Mouse (Mus musculus) hindbrain, embryonic 16.5 days (tissue): ENCODE measurements around the gene Ddx59. TPM values are rescaled to one million over a fixed set of nuclear protein-coding genes. Genes with fewer than 3 reads are reported as not detected.
A peak's percentile ranks its signal among the peaks of the same experiment; 100 is the strongest.

Experiments
- ATAC-seq: fragments of 200-750 bp; cut with Nextera tagmentation; 2 replicates; pipeline ENCODE4 v1.8.0; 2017; ENCODE audit warnings: moderate TSS enrichment, moderate library complexity
- H3K27ac ChIP-seq: fragments of 300-500 bp; sonication (generic); 2 replicates; pipeline ENCODE4 v1.5.1; 2014; ENCODE audit warnings: low read depth, mild to moderate bottlenecking, control low read depth, low read length, moderate library complexity
- H3K27me3 ChIP-seq: fragments of 300-500 bp; sonication (generic); replicated peaks from 2 replicates; pipeline ENCODE4 v1.6.1; 2014; ENCODE audit warnings: low read length; ENCODE audit not compliant: control insufficient read depth, insufficient read depth
- H3K36me3 ChIP-seq: fragments of 300-500 bp; sonication (generic); 2 replicates; pipeline ENCODE4 v1.6.1; 2014; ENCODE audit warnings: mild to moderate bottlenecking, low read length, moderate library complexity, mixed read lengths; ENCODE audit not compliant: control insufficient read depth, insufficient read depth
- H3K4me1 ChIP-seq: fragments of 300-500 bp; sonication (generic); 2 replicates; pipeline ENCODE4 v1.6.1; 2014; ENCODE audit warnings: low read depth, low read length; ENCODE audit not compliant: control insufficient read depth, insufficient read depth
- H3K4me2 ChIP-seq: fragments of 300-500 bp; sonication (generic); 2 replicates; pipeline ENCODE4 v1.6.1; 2014; ENCODE audit warnings: mild to moderate bottlenecking, low read length, control low read depth, moderate library complexity
- H3K4me3 ChIP-seq: fragments of 300-500 bp; sonication (generic); 2 replicates; pipeline ENCODE4 v1.5.1; 2014; ENCODE audit warnings: mild to moderate bottlenecking, low read length, control low read depth, moderate library complexity
- H3K9ac ChIP-seq: fragments of 300-500 bp; sonication (generic); 2 replicates; pipeline ENCODE4 v1.6.1; 2014; ENCODE audit warnings: low read depth, mild to moderate bottlenecking, control low read depth, low read length, moderate library complexity
- H3K9me3 ChIP-seq: fragments of 300-500 bp; sonication (generic); 2 replicates; pipeline ENCODE4 v1.6.1; 2014; ENCODE audit warnings: mild to moderate bottlenecking, low read length, moderate library complexity; ENCODE audit not compliant: control insufficient read depth
- WGBS: fragments of 180-500 bp; shearing (Covaris S2); extraction: QIAGEN DNeasy Blood & Tissue Kit; methylation state at CpG from one replicate; pipeline ENCODE4 v1.1.7; 2014; 5-methylcytosine and 5-hydroxymethylcytosine counted together
- polyA plus RNA-seq: library from polyadenylated mRNA; unstranded; fragments of >200 nt; fragmentation: Nextera tagmentation; extraction: Ambion mirVana; gene quantifications from 2 replicates; pipeline ENCODE4 v1.2.1, GENCODE M21; 2015

Gene Ddx59
- polyA plus RNA-seq, 1 experiment from 2014 or later, result 17.2 TPM

- H3K9me3 ChIP-seq, result no peaks in the 10 kb centered on the region
- WGBS, result 75% methylated on average over 9 of the region's 9 CpGs
- no peak overlapping the region for H3K4me2 ChIP-seq
- H3K27me3 ChIP-seq, result no peaks in the 10 kb centered on the region
- H3K4me3 ChIP-seq, result no peak overlapping the region
- no peak overlapping the region for H3K9ac ChIP-seq
- H3K36me3 ChIP-seq, result no peaks in the 10 kb centered on the region
- H3K4me1 ChIP-seq, result no peaks in the 10 kb centered on the region
- H3K27ac ChIP-seq, result no peak overlapping the region
- ATAC-seq, result no peak
These were observed 27.7 kb downstream of the Ddx59 start for GRCm38 (mm10) chr1:136442809-136443208.

GRCm38 (mm10) chr1:136444555-136445255 is 29.6 kb downstream of the Ddx59 start:
- Histone ChIP-seq H3K9me3 (no peaks in the 10 kb centered on the region), H3K27ac (no peak overlapping the region), H3K4me2 (no peak overlapping the region), H3K4me3 (no peak overlapping the region), H3K36me3 (no peaks in the 10 kb centered on the region), H3K4me1 (no peaks in the 10 kb centered on the region), H3K27me3 (no peaks in the 10 kb centered on the region), H3K9ac (no peak overlapping the region)
- WGBS, result 86% methylated on average over 12 of the region's 12 CpGs
- no peak for ATAC-seq

- ATAC-seq, result peak; percentile 20; the same call in 1 of the 2 replicates
- H3K4me1 ChIP-seq, result no peaks in the 10 kb centered on the region
- H3K4me2 ChIP-seq, result no peak overlapping the region
- no peak overlapping the region for H3K4me3 ChIP-seq
- H3K36me3 ChIP-seq, result no peaks in the 10 kb centered on the region
- WGBS, result 67% methylated on average over 10 of the region's 10 CpGs
- H3K9ac ChIP-seq, result no peak overlapping the region
- no peak overlapping the region for H3K27ac ChIP-seq
- H3K9me3 ChIP-seq, result no peaks in the 10 kb centered on the region
- H3K27me3 ChIP-seq, result no peaks in the 10 kb centered on the region
These were observed 31.9 kb downstream of the Ddx59 start for GRCm38 (mm10) chr1:136446933-136447332.

- Histone ChIP-seq H3K9me3 (no peaks in the 10 kb centered on the region), H3K9ac (no peak overlapping the region), H3K4me1 (no peaks in the 10 kb centered on the region), H3K27me3 (no peaks in the 10 kb centered on the region), H3K36me3 (no peaks in the 10 kb centered on the region), H3K4me3 (no peak overlapping the region), H3K4me2 (no peak overlapping the region), H3K27ac (no peak overlapping the region)
- no peak for ATAC-seq
- WGBS, result 77% methylated on average over 4 of the region's 4 CpGs
These were observed 32.3 kb downstream of the Ddx59 start for GRCm38 (mm10) chr1:136447338-136447737.

GRCm38 (mm10) chr1:136449541-136449940 is 34.5 kb downstream of the Ddx59 start:
- no peak overlapping the region for H3K27ac ChIP-seq
- WGBS, result 93% methylated on average over 6 of the region's 6 CpGs

GRCm38 (mm10) chr1:136450206-136450605 is 35.1 kb downstream of the Ddx59 start:
- Histone ChIP-seq H3K4me1 (no peaks in the 10 kb centered on the region), H3K27me3 (no peaks in the 10 kb centered on the region), H3K9ac (no peak overlapping the region), H3K4me3 (no peak overlapping the region), H3K36me3 (no peaks in the 10 kb centered on the region), H3K4me2 (no peak overlapping the region), H3K27ac (no peak overlapping the region), H3K9me3 (no peaks in the 10 kb centered on the region)
- ATAC-seq, result no peak
- WGBS, result 80% methylated on average over 5 of the region's 5 CpGs

More at GRCm38 (mm10) chr1:136449541-136449940, 34.5 kb downstream of the Ddx59 start:
- Histone ChIP-seq H3K9ac (no peak overlapping the region), H3K27me3 (no peaks in the 10 kb centered on the region), H3K4me1 (no peaks in the 10 kb centered on the region), H3K36me3 (no peaks in the 10 kb centered on the region), H3K9me3 (no peaks in the 10 kb centered on the region), H3K4me3 (no peak overlapping the region), H3K4me2 (no peak overlapping the region)
- ATAC-seq, result no peak

- Histone ChIP-seq H3K4me2 (no peak overlapping the region), H3K27me3 (no peaks in the 10 kb centered on the region), H3K36me3 (no peaks in the 10 kb centered on the region), H3K27ac (no peak overlapping the region), H3K4me3 (no peak overlapping the region), H3K9me3 (no peaks in the 10 kb centered on the region), H3K4me1 (no peaks in the 10 kb centered on the region), H3K9ac (no peak overlapping the region)
- ATAC-seq, result no peak
- whole genome bisulfite sequencing, result 59% methylated on average over 5 of the region's 5 CpGs
These were observed 37.4 kb downstream of the Ddx59 start for GRCm38 (mm10) chr1:136452421-136452820.

- Histone ChIP-seq H3K4me1 (no peaks in the 10 kb centered on the region), H3K4me3 (no peak overlapping the region), H3K27me3 (no peaks in the 10 kb centered on the region), H3K4me2 (no peak overlapping the region), H3K36me3 (no peaks in the 10 kb centered on the region), H3K9me3 (no peaks in the 10 kb centered on the region), H3K9ac (no peak overlapping the region), H3K27ac (no peak overlapping the region)
- WGBS, result 69% methylated on average over 17 of the region's 17 CpGs
- peak; percentile 66 for ATAC-seq
These were observed 40.9 kb downstream of the Ddx59 start for GRCm38 (mm10) chr1:136455756-136456585.

- 82% methylated on average over 6 of the region's 6 CpGs for WGBS
- no peaks in the 10 kb centered on the region for H3K4me1 ChIP-seq
- H3K27ac ChIP-seq, result no peak overlapping the region
- H3K4me3 ChIP-seq, result no peak overlapping the region
- no peak overlapping the region for H3K9ac ChIP-seq
- no peaks in the 10 kb centered on the region for H3K36me3 ChIP-seq
- no peak overlapping the region for H3K4me2 ChIP-seq
- H3K27me3 ChIP-seq, result no peaks in the 10 kb centered on the region
- no peak for ATAC-seq
- H3K9me3 ChIP-seq, result no peaks in the 10 kb centered on the region
These were observed 41.7 kb downstream of the Ddx59 start for GRCm38 (mm10) chr1:136456741-136457140.
